Mouse (Mus musculus) left cerebral cortex, postnatal 25 days (tissue): Measurements from ENCODE around the gene Cdt1. TPM values are rescaled to one million over a fixed set of nuclear protein-coding genes. Genes with fewer than 3 reads are reported as not detected.

Source experiments
- DNase-seq, 2 experiments: peaks; one replicate each; pipeline ENCODE4 v3.0.0; 2022; ENCODE audit warnings: low spot score in 2 of 2, mixed read lengths in 1 of 2
- intact Hi-C: fragments of 180-260 bp; cut with DNase I; formaldehyde crosslinking; loops from one replicate; pipeline ENCODE4 v1.15.1; 2025
- total RNA-seq, 2 experiments: library from RNA; stranded (reverse); gene quantifications; 2 replicates each; pipeline ENCODE4 v1.2.3; 2021

The Cdt1 gene
- total RNA-seq, result 1 to 10 TPM; 1.7 to 3.1 TPM

GRCm38 (mm10) chr8:122567361-122568108 lies at the start of gene Cdt1:
Cdt1 (plus strand) TSS chr8:122568015.
- intact Hi-C loops, result no loop called here
- peak; percentile 96 to 98 for DNase-seq

DNA sequence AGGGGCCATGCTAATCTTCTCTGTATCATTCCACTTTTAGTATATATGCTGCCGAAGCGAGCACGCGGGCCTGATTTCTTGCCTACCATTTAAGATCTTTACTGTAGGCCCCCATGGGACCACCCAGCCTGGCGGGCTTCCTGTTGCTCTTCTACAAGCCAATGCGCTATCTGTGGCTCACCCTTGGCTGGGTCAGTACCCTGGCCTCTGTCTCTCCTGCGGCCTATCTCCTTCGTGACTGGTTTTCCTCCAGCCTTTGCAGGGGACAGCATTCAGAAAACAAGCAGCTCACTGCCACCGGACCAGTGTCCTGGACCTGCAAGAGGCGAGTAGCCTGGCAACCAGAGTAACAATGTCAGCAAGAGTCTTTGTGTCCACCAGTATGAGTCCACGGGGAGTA lies 47.2 kb upstream of the Cdt1 start:
- intact Hi-C loops, result no loop called here
- no peak for DNase-seq

- intact Hi-C loops, result no loop called here
- DNase-seq, result no peak
Measured at GRCm38 (mm10) chr8:122522796-122523651, 44.8 kb upstream of the Cdt1 start.

DNA sequence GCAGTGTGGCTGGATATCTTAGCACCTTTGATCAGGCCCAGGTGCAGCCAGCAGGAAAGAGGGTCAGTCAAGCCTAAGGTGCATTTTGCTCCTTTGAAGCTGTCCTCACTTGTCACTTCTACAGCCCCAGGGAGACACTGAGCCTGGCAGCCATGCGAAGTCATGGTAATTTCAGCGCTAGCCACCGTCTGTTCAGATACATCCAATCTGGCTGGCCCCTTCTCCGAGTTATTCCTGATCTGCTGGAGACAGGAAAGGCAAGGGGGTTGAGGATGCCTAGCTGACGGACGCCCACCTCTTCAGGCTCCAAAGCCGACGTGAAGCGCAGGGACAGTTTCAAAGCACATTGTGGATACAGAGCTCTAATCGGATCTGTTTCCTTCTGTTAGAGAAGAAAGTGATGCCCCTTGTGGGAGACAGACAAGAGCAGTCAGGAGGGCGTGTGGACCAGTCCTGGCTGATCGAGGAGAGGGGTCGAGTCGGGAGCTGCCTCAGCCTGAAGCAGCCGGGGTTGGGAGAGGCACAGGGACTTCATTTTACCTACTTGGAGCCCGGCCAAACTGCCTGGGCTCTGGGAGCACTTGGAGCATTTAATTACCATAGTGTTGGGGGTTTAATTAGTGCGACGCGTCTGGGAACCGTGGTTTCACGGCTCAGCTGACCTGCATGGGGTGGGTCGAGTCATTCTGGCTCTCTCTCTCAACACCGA lies 44.0 kb upstream of the Cdt1 start:
- DNase-seq, result peak; percentile 23 to 73
- intact Hi-C loops, result no loop called here

- no peak for DNase-seq
- intact Hi-C loops, result no loop called here
Measured at GRCm38 (mm10) chr8:122524506-122524905, 43.3 kb upstream of the Cdt1 start.

- DNase-seq, result no peak
- intact Hi-C loops, result no loop called here
Measured at GRCm38 (mm10) chr8:122525004-122525403, 42.8 kb upstream of the Cdt1 start.

DNA sequence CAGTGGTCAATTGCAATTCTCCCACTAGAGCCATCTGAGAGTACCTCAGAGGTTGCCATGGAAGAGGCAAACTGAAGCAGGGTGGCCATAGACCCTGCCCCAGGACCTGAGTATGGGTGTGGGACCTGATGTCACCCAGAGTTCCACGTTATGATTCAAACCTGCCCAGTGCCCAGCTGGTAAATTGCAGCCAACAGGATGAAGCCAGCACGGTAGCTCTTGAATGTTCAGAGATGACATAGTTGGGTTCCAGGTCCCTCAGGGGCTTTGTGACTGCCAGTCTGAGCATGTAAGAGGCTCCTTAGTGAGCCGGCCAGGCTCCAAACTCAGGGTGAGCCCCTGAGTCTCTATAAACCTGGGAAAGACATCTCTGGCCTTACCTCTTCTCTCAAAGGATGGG lies 41.7 kb upstream of the Cdt1 start:
- intact Hi-C loops, result no loop called here
- no peak for DNase-seq

- DNase-seq, result no peak
- intact Hi-C loops, result no loop called here
Measured at GRCm38 (mm10) chr8:122526526-122527170, 41.2 kb upstream of the Cdt1 start.

DNA sequence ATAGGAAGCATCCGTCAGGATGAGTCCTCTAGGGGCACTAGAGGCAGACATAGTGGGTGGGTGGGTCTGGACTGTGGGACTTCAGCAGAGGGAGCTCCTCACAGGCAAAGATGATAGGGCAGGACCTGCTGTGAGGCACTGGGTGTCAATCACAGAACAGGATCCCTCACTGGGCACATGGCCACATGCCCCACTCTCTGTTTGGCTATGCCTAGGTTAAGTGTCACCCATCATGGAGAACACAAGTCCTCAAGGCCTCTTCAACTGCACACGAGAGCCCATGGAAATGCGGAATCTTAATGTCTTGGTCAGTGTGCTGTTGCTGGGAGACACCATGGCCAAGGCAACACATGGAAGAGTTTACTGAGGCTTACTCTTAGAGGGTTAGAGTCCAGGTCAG lies 39.9 kb upstream of the Cdt1 start:
- intact Hi-C loops, result no loop called here
- DNase-seq, result no peak

DNA sequence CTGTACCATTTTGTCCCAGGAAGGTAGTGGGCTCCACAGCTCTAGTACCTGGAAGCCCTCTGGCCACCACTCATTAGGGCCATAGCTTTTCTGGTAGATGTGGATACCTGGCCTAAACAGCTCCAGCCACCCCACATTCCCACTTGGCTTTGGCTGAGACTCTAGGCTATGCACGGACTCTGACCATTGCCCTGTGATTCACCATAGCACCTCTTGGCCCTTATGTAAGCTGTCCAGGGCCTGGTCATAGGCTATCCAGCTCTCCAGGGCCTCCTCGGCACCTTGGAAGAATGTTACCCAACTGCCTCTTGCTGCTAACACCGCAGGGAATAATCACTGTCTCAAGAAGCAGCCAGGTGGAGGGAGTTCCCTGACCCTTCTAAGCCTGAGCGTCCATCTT lies 38.7 kb upstream of the Cdt1 start:
- intact Hi-C loops, result no loop called here

GRCm38 (mm10) chr8:122531312-122531711 lies 36.5 kb upstream of the Cdt1 start:
- intact Hi-C loops, result no loop called here
- no peak for DNase-seq

More for the DNA sequence above, 38.7 kb upstream of the Cdt1 start:
- no peak for DNase-seq

DNA sequence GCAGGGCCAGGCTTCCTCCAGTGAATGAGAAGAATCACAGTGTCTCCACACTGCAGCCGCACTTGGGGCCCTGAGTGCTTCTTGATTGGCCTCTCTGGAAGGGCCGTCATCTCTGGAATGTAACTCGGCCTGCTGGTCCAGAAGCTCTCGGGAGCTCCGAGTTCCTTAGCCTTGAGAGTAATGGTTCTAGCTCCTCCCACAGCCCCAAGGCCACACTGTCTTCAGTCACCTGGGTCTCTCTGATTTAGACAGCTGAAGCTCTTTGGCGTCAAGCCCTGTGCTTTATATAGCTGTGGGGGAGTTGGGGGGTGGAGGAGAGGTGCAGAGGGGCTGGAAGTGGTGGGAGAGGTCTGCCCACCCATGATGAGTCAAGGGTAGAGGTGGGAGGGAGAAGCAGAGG lies 30.8 kb upstream of the Cdt1 start:
- DNase-seq, result peak in 1 of 2 experiments; percentile 39

DNA sequence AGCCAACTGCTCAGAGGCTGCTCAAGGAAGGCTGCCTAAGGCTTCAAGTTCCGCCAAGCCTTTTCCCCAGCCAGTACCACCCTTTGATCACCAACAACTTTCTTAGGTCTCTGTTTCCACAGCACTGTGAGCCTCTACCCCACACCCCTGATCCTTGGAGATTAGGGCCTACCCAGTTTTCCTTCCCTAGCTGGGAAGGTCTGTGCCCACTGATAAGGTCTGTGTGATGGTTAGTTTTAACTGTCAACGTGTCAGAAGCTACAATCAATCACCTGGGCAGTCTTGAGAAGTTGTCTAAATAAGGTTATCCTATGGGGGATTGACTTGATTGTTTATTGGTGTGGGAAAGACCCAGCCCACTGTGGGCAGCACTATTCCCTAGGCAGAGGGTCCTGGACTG lies 30.0 kb upstream of the Cdt1 start:
- intact Hi-C loops, result no loop called here

More for the DNA sequence above, 30.8 kb upstream of the Cdt1 start:
- intact Hi-C loops, result no loop called here

GRCm38 (mm10) chr8:122538310-122539076 lies 29.3 kb upstream of the Cdt1 start:
- intact Hi-C loops, result no loop called here
- no peak for DNase-seq

More for the DNA sequence above, 30.0 kb upstream of the Cdt1 start:
- DNase-seq, result no peak

DNA sequence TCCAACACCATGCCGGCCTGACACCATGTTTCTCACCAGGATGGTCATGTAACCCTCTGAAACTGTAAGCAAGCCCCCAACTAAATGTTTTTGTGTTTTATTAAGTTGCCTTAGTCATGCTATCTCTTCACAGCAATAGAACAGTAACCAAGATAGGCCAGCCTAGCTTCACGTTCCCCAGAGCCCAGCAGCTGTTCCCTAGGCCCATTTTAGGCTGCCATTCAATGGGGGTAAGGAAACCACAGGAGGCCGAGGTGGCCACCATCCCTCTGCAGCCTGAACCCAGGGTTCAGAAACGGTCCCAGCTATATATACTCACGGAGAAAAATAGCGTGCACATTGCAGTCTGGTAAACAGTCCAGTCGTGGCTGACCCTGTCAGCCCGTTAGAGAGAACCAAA lies 23.7 kb upstream of the Cdt1 start:
- intact Hi-C loops, result no loop called here
- no peak for DNase-seq

DNA sequence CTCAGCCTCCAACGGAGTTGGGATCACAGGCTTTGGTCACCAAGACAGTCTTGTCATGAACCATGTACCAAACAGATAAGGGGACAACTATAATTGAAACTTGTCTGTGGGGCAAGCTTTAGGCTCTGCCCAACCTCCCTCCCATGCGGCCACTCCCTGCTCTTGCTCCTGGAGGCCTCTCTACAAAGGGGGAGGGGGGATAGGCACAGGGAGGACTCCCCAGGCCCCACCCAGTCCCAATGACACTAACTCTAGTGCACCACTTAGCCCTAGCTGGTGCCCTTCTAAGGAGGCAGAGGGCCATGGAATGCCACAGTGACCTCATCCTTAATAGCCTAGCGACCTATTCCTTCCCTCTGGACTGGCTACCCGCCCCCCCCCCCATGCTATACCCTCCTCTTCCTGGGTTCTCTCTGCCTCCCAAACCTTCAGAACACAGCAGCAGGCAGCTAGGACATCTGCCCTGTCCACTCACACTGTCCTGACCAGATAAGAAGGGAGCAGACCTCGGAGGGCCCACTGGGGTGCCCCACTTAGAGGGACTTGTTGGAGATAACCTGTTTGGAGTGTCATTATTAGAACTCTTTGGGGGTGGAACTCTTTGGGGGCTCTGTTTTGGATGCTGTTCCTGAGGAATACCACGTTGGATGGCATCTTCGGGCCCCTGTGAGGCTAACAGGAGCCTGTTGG lies 21.6 kb upstream of the Cdt1 start:
- intact Hi-C loops, result no loop called here

GRCm38 (mm10) chr8:122546811-122547453 lies 20.9 kb upstream of the Cdt1 start:
- DNase-seq, result no peak
- intact Hi-C loops, result no loop called here

More for the DNA sequence above, 21.6 kb upstream of the Cdt1 start:
- DNase-seq, result no peak

DNA sequence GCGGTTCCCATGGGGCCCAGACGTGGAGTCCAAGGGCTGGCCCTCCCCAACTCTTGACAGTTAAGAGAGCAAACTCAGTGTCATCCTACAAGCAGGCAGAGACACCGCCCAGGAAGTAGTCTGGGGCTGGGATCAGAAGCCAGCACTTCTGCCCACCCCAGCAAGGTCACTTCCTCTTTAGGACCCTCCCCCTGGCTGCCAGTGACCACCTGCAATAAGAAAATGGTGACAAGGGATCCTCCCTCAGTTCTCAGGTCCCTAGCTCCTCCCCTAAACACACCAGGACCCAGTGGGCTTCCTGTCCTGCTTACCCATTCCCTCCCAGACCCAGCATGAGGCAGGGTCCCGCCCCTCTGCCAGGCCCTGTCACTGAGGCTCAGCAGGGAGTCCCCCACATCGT lies 20.0 kb upstream of the Cdt1 start:
- intact Hi-C loops, result no loop called here
- no peak for DNase-seq
